Mouse (Mus musculus): ENCODE results near the gene Zc3h12c.

DNA sequence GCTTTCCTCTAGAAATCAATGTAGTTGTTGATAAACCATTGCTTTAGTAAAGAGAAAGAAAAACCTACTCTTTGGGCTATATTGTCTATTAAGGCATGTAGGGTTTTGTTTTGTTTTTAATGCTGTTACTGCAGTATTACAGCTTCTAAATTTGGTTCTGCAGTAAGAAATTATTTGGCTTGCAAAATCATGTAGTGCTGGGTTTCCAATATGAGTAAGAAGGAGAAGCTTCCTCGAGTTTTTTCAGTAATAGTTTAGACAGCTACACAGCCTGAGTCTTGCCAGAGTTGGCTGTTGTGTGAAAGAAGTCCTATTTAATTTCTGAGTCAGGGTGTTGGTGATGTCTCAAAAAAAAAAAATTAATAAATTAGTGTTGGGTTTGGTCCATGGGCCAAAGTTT is 90.7 kb downstream of the Zc3h12c start:
- TF ChIP-seq CTCF (IDR thresholded peaks at IDR 0.05; ENCODE audit: low read depth) (no peak), EP300 (optimal IDR thresholded peaks at IDR 0.05) (no peak)
